Mouse (Mus musculus) heart, postnatal 36 days (tissue): Measurements from ENCODE around the gene Ube2r2. TPM values are rescaled to one million over a fixed set of nuclear protein-coding genes. Genes with fewer than 3 reads are reported as not detected.

Experiments
- DNase-seq, 2 experiments: peaks; one replicate each; pipeline ENCODE4 v3.0.0; 2021 to 2022
- intact Hi-C: fragments of 180-260 bp; cut with DNase I; formaldehyde crosslinking; loops from one replicate; pipeline ENCODE4 v1.15.1; 2025
- total RNA-seq, 2 experiments: library from RNA; stranded (reverse); gene quantifications; 2 replicates each; pipeline ENCODE4 v1.2.3; 2021

The Ube2r2 gene
- total RNA-seq, 2 experiments from 2014 or later, result 136 to 137 TPM

DNA sequence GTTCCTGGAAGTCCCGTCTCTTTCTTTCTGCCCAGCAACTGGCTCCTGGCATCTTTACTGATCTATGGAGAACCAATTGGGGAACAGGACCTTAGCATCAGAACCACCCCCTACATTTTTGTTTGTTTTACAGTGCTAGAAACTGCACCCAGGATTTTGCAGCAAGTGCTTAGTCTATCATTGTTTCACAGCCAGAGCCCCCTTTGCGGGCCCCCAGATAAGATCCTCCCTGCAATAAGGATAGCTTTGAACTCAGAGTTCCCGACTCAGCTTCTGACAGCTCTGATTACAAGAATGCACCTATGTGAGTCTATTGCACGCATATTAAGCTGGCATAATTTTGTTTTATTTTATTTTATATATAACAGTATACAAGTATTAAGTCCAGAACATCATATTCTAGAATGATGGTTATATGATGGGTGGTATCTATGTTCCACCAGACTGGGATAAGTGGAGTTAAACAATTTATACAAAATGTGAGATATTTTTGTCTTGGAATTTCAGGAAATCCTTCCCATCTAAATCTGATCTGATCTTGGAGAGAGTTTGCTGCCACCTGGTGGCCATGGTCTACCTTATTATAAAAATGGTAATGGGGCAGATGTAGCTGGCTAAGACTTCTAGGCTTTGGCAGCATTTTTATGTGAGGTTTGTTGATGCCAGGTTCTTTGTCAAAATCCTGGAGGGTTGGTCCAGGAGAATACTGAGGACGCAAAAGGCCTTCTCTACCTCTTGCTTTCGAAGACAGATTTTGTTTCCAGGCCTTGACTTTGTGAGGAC, 30.3 kb downstream of the Ube2r2 start:
- intact Hi-C loops, result loop anchor here (1.0 to 2.0 kb wide), 2 partner anchors 37 to 115 kb away; no protein-coding TSS in a partner anchor
- DNase-seq, result peak; percentile 78 to 82

DNA sequence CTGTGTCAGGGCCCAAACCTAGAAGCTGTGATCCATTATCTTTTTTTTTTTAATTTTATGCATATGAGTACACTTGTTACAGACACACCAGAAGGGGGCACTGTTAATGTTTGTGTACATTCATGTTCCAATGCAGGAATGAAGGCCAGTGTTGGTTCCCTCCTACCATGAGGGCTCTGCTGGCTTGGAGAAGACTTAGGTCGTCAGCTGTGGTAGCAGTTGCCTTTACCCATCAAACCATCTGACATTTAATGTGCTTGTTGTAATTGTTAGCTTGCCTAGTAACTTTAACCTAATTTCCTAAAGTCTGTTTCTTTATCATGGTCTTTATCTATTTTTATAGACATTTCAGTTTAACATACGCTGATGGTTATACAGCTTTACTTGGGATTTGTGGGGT, 35.4 kb downstream of the Ube2r2 start:
- intact Hi-C loops, result no loop called here
- no peak for DNase-seq

DNA sequence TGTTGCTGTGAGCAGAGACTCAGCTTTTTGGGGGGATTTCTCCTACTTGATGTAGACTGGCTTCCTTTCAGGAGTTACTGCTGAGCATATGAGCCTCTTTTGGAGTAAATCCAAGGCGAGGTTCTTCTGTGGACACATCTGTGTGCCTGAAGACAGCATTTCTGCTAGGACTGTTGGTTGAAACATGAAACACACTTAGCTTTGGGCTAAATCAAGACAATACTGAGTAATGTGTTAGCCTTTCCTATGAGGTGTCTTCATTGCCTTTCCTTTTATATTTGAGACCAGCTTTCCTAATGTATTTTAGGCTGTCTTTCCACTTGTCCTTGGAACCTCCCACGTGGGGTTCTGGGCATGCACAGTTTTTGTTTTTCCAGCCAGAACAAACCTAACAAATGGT, 39.1 kb downstream of the Ube2r2 start:
- intact Hi-C loops, result no loop called here
- no peak for DNase-seq

DNA sequence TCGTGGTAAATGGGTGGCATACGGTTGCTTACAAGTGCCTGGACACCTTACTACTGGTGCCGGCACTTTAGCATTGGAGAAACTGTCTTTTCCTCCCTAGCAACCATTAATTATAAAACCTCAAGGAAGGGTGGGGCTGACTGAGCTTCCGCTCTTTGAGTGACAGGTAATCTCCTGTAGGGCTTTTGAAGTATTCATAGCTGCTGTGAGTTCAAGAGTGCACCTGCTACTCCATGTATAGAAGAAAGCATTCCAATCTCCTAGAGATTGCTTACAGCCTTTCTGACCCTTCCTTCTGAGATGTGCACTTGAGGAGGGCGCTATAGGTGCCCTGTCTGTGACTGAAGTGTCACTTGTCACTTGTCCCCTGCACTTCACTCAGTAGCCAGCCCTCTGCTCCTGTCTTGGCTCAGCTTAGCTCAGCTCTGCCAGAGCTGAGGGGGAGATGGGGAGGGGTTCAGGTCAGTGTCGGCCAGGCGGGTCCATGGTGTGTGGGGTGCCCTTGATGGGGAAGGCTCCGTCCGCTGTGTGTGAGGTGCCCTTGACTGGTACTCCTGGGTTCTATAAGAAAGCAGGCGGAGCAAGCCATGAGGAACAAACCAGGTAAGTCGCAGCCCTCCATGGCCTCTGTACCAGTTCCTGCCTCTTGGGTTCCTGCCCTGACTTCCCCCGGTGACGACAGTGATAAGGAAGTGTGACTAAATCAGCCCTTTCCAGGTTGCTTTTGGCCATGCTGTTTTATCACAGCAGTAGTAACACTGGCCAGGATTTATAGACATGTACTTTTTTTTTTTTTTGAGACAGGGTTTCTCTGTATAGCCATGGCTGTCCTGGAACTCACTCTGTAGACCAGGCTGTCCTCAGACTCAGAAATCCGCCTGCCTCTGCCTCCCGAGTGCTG, 44.5 kb downstream of the Ube2r2 start:
- DNase-seq, result no peak
- intact Hi-C loops, result no loop called here

DNA sequence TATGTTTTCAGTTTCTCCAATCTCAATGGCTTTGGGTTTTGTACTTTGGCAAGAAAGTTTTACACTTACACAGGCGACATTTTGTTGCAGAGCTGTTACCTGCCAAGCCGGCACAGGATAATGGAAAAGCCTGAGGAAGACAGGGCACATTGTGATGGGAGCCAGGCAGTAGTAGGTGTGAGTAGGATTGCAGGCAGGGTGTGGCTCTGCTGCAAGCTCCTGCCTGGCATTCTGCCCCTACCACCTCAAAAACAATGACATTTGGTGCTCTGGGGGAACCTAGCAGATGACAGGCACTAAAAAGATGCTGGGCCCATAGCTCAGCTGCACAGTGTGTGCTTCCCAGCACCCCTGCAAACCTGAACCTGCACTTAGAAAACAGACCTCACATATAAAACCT, 54.3 kb downstream of the Ube2r2 start:
- intact Hi-C loops, result no loop called here

DNA sequence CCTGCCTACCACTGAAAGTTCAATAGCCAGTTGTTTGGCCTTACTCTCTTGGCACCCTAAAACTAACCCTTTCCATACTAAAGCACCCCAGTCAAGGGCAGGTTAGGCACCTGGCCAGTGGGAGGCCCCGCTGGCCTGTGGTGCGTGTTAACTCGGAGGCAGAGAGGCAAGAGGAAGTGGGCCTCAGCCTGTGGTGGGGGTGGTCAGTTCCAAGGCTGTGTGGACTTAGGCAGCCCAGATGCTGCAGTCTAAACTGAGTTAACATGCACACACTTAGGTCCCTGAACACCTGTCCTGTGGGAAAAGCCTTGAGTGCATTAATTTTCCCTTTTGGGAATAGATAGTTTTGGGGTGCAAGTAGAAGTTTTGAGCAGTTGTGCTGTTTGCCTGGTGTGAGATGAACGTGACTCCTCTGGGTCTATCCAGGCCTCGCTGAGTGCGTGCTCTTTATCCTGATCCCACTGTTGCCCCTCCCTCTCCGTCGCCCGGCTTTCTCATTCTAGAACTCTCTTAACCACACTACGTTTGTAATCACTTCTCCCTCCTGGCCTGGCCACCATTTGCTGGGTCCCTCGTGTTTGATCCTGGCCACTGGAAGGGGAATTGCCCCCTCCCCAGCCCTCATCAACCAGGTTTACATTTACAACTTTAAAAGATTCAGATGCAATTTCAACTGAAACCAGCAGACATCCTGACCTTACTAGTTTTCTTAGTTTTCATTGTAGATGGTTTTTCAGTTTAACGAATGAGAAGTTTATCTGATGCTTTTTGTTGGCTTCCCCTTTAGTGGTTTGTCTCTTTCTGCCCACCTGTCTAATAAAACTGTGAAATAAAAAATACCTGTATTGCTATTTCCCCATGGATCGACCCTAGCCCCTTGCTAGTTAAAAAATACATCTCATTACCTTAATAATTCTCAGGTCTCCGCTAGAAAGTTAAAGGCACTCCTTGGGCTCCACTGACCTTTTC, 57.3 kb downstream of the Ube2r2 start:
- no peak for DNase-seq
- intact Hi-C loops, result no loop called here

More for the DNA sequence above, 54.3 kb downstream of the Ube2r2 start:
- no peak for DNase-seq

DNA sequence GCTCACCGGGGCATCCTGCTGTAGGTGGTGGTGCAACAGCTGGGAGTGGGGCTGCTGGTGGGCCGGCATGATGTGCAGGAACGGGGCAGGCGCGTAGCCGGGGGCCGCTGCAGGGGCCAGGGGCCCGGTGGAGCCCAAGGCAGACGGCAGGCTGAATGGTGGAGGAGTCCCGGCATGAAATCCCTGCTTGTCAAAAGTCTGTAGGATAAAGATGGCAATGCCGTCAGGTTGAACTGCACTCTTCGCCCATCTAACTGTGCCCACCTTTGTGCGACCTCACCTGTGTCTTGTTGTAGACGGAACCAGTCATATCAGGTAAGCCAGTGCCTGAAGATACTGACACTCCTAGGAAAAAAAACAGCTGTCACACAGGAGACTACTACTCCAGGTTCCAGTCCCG, 59.8 kb downstream of the Ube2r2 start:
- intact Hi-C loops, result no loop called here
- DNase-seq, result no peak

DNA sequence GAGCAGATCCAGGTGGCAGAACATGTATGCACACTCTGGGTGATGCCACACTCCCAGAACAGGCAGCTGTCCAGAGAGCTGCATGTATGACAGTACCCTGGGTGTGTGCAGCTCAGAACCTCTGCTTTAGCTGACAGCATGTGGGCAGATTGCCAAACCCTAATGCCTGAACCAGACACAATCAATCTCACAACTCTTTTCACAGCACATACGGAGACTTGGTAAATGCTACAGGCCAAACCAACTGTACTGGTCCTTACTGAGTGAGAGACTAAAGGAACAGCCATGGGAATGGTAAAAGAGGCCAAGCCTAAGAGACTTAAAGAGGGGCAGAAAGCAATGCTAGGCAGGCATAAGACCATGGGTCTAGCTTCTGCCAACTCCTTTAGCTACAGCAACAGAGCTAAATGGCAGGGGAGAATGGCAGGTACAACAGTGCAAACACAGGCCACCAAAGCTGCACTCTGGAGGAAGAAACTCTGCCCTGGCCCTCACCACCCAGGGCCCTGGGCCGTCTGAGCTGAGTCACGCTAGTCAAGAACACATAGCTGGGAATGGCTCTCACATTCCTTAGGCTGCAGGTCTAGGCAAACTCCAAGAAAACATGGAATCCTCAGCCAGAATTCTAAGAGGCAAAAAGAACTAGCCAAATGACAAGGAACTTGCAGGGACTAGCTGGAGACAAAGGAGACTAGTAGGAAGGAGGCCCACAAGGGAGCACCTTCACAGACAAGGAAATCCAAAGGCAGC, 61.5 kb downstream of the Ube2r2 start:
- peak in 1 of 2 experiments; percentile 25 for DNase-seq
- intact Hi-C loops, result no loop called here

DNA sequence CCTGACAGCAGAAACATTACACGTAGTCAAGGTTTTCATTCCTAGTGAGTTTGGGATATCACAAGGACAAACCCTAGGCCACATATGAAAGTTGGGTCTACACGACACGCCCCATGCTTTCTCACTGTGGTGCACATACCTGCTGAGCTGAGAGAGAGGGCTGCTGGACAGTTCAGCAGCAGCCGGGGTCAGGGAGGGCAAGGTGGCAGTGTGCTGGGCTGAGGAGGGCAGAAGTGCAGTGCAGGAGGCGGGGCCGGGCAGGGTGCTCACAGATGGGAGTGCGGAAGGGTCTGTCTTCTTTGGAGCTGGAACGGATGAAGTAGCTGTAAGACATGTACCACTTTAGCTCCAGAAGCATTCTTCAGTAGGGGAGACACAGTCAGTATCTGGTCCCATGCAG, 66.6 kb downstream of the Ube2r2 start:
- intact Hi-C loops, result no loop called here
- DNase-seq, result no peak

DNA sequence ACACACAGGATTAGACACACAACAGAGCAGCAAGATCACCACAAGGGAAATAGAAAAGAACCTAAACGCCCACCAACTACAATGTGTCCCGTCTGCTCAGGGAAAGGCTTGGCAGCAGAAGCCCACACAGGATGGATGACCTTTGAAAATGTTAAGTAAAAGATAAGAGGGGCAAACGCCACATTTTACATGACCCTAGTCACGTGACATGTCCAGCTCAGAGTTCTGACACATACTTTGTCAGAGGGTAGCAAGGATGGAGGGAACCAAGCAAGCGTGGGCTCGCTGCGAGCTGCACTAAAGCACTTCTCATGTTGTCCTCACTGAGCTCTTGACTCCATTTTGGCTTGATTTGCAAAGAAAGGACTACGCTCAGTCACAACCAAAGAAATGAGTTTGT, 70.2 kb downstream of the Ube2r2 start:
- intact Hi-C loops, result no loop called here
- DNase-seq, result no peak

DNA sequence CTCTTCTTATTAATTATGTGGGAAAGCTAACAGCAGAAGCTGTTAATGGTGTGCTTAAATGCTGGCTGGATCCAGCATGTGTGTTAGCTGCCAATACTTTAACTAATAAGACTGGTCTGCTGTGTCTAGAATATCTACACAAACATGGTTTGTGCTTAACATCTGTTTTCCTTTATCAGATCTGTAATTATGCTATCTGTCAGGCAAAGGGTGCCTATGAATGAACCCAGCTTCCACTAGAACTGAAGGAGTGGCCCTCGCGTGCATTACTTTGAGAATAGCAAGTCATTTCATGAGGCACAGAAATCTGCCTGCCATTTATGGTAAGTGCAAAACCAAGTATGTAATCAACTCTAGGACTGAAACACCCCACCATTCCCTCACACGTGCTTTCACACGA, 72.5 kb downstream of the Ube2r2 start:
- DNase-seq, result no peak

DNA sequence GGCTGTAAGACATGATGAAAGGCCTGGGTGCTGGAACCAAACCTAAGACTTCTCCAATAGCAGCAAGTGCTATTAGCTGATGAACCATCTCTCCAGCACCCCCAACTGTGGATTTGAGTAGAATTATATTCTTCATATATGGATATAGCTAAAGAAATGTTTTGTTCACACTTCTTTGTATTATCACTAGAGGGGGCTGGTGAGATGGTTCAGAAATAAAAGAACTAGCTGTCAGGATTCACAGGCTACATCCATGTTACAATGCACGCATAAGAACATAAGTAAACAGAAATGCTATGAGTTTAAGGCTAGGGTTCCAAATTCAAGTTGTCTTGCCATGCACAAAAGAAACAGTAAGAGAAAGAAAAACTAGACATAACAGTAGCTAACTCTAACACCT, 89.9 kb downstream of the Ube2r2 start:
- intact Hi-C loops, result loop anchor here (5.0 kb wide), 1 partner anchor 162 kb away; no protein-coding TSS in a partner anchor
- no peak for DNase-seq

More for the DNA sequence above, 72.5 kb downstream of the Ube2r2 start:
- intact Hi-C loops, result no loop called here

DNA sequence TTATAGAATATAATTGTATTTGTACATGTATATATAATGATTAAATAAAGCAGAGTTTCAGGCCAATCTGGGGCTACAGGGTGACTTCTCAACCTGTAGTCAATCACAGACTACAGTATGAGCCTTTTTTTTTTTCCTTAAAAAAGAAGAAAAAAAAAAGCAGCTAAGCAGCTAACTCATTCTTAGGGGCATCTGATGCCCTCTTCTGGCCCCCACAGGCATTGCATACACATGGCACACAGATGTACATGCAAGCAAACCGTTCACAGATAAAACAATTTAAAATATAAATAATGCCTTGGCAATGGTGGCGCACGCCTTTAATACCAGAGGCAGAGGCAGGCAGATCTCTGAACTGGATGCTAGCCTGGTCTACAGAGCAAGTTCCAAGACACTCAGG, 90.8 kb downstream of the Ube2r2 start:
- intact Hi-C loops, result loop anchor here (1.0 to 5.0 kb wide), 3 partner anchors 60 to 176 kb away; no protein-coding TSS in a partner anchor
- peak; percentile 14 to 48 for DNase-seq

DNA sequence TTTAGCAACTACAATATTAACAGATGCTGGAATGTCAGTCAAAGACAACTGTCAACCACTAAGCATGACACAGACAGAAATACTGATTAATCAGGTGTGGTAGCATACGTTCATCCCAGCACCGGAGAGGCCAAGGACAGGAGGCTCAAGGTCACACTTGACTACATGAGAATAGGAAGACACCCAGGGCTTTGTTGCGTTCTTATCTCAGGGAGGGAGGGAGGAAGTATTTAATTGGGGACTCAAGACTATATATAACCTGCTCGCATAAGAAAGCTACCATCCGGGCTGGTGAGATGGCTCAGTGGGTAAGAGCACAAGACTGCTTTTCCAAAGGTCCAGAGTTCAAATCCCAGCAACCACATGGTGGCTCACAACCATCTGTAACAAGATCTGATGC, 100.1 kb downstream of the Ube2r2 start:
- no peak for DNase-seq
- intact Hi-C loops, result no loop called here

DNA sequence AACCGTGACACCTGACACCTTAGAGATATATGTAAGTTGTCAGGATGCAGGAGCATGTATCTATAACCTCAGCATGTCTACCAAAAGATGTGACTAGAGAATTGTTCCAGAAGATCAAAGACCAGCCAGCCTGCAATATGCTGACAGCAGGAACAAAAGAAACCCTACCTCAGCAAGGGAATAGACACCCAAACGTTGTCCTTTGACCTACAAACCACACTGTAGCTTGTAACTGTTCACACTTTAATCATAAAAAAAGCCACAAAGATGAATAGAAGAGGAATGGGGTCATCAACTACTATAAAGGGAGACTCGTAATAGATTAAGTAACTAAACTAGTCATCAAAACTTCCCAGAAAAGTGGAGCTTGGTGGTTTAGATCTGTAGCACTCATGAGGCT, 105.4 kb downstream of the Ube2r2 start:
- DNase-seq, result no peak
- intact Hi-C loops, result no loop called here

Other genes starting within 250 kb of the Ube2r2 start
- gene Spink4, start 215.7 kb upstream of the Ube2r2 start, total RNA-seq, result not detected
- 100 to 1,000 TPM; 260 to 269 TPM for gene Bag1, start 187.4 kb upstream of the Ube2r2 start, total RNA-seq
- 10 to 100 TPM; 39.2 to 40.1 TPM for gene Chmp5, start 187.3 kb upstream of the Ube2r2 start, total RNA-seq
- gene Nfx1, start 164.8 kb upstream of the Ube2r2 start, total RNA-seq, result 10 to 100 TPM; 20.9 to 22.8 TPM
- 10 to 100 TPM; 30.2 to 49.0 TPM for gene Aqp7, start 87.6 kb upstream of the Ube2r2 start, total RNA-seq
- not detected for gene Aqp3, start 37.6 kb upstream of the Ube2r2 start, total RNA-seq
- gene Nol6, start 11.3 kb upstream of the Ube2r2 start, total RNA-seq, result 10 to 100 TPM; 14.8 to 15.8 TPM
- gene Ubap2, start 139.4 kb downstream of the Ube2r2 start, total RNA-seq, result 10 to 100 TPM; 59.4 to 61.1 TPM
- 10 to 100 TPM; 37.9 to 43.4 TPM for gene Dcaf12, start 179.1 kb downstream of the Ube2r2 start, total RNA-seq
- 10 to 100 TPM; 34.1 to 40.3 TPM for gene Ubap1, start 213.3 kb downstream of the Ube2r2 start, total RNA-seq